Mouse (Mus musculus) heart, postnatal 10 days (tissue): ENCODE results near the gene Trim72. TPM values are rescaled to one million over a fixed set of nuclear protein-coding genes. Genes with fewer than 3 reads are reported as not detected.
A peak's percentile ranks its signal among the peaks of the same experiment; 100 is the strongest.
"Not testable (repeated sequence)": the region's sequence is repeated elsewhere in the genome, so short reads cannot be mapped to it uniquely, and the experiment has no call there.

Experiments used
- DNase-seq, 2 experiments: peaks; one replicate each; pipeline ENCODE4 v3.0.0; 2021
- intact Hi-C: fragments of 180-260 bp; cut with DNase I; formaldehyde crosslinking; loops from one replicate; pipeline ENCODE4 v1.15.1; 2025
- total RNA-seq, 2 experiments: library from RNA; stranded (reverse); gene quantifications; 2 replicates each; pipeline ENCODE4 v1.2.3; 2021

The Trim72 gene
- total RNA-seq, 2 experiments from 2014 or later: 144 to 159 TPM

DNA sequence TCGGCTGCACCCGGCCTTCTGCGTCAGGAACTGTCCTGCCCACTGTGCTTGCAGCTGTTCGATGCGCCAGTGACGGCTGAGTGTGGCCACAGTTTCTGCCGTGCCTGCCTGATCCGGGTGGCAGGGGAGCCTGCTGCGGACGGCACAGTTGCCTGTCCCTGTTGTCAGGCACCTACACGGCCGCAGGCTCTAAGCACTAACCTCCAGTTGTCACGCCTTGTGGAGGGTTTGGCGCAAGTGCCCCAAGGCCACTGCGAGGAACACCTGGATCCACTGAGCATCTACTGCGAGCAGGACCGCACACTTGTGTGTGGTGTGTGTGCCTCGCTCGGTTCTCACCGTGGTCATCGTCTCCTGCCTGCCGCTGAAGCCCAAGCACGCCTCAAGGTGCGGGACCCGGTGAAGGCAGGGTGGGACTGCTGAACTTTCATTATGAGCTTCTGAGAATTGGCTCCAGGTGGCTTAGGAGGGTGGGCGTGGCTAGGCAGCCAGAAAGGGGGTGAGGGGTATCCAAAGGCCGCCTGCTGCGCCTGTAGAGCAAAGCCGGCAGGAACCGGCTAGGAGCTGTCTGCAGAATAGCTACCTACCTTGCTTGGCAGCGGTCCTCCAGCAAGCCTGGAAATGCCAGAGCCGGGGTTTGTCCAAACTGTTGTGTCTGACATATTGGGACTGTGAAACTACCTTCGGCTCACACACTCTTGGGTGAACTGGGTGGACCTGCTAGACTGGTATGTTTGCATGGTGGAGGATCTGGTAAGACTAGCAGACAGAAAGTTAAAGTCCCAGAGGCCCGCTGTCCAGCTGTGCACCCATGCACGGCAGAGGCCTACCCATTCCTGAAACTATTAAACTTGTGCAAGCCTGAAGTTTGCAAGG lies 976 bp downstream of the Trim72 start:
- DNase-seq: peak; percentile 59 to 75
- intact Hi-C loops: no loop called here

DNA sequence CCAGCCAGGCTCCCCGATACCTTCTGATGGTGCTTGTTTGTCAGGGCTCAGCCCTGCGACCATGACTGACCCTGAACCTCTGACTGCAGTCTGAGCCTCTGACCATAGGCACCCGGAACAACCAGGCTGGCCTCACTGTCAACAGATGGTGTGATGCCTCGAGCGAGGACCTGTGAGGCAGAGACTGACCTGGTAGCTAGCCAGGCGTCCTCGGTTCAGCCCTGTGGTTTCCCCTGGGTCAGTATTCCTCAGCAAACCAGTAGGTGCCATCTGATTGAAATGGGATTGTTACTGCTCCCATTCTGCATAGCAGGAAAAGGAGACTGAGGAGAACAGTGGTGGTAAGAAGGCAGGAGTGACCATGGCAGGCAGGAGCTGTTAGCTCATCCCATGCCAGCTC lies 2.4 kb downstream of the Trim72 start:
- no peak for DNase-seq
- intact Hi-C loops: no loop called here

- intact Hi-C loops: no loop called here
These were observed 6.1 kb downstream of the Trim72 start for GRCm38 (mm10) chr7:128009715-128010340.

GRCm38 (mm10) chr7:128012136-128012780 lies 8.5 kb downstream of the Trim72 start:
- intact Hi-C loops: no loop called here
- DNase-seq: no peak

More at GRCm38 (mm10) chr7:128009715-128010340, 6.1 kb downstream of the Trim72 start:
- DNase-seq: no peak

DNA sequence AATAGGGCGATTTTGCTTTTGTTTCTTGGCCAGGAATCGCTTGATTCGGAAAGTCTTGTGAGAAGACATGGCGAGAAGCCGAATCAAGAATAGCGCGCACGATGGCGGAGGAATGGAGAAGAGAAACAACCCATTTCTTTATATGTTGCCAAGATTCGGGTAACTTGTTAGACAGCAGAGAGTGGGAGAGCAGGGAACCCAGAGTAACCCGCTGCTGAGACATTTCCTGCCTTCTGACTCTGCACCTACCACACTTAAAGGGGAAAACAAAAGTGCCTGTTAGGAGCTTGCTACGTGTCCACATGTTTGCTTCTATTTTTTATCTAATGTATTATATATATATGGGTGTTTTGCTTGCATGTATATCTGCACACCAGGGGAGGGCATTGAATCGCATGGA lies 9.4 kb downstream of the Trim72 start:
- DNase-seq: no peak
- intact Hi-C loops: no loop called here

DNA sequence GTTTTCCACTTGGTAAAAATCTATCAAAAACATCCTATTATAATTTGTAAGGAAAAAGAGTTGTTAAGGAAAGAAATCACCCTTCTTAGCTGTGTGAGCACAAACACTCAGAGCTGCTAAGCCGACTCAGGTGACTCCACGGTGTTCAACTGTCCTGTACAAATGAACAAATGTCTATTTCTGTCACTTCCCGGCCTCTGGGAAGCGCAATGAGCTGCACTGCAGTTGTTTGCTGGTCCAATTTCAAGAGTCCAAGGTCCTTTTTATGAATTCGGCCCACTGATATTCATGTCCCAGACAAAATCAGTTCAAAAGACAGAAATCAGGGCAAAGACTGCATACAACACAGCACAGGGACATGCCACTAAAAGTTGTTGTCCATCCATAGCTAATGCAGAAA lies 12.4 kb downstream of the Trim72 start:
- DNase-seq, intact Hi-C loops: not testable (repeated sequence)

GRCm38 (mm10) chr7:128016650-128017049 lies 12.9 kb downstream of the Trim72 start:
- intact Hi-C loops: no loop called here
- no peak for DNase-seq

DNA sequence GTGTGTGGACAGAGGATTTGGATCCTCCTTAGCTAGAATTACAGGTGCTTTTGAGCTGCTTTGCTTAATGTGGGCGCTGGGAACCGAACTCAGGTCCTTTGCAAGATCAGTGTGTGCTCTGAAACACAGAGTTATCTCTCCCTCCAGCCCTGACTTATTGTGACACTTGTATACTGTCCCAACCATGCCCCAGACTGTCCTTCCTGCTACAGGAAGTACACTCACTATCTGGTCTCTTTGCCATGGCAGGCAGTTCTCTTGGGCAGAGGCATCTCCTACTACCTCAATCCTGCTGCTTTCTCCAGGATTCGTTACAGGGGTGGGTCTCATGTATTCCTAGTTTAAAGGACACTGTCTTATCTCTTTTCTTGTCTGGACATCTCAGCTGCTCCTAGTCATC lies 14.5 kb downstream of the Trim72 start:
- intact Hi-C loops: no loop called here
- no peak for DNase-seq

- DNase-seq: no peak
- intact Hi-C loops: no loop called here
These were observed 15.4 kb downstream of the Trim72 start for GRCm38 (mm10) chr7:128019187-128019586.

DNA sequence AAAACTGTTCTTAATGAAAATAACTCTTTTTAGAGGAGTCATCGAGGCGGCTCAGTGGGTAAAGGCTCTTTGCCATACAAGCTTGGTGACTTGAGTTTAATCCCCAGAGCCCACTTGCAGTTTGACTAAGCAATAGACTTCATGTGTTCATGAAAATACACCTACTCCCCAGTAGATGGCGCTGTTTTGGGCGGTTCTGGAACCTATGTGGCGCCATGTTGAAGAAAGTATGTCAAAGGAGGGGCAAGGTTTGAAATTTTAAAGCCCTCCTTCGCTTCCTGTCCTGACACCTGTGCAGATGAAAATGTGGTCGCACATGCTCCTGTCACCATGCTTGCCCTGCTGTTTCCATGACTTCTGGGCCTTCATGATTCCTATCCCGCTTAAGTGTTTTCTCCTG lies 19.2 kb downstream of the Trim72 start:
- no peak for DNase-seq
- intact Hi-C loops: no loop called here

GRCm38 (mm10) chr7:128023565-128023964 lies 19.8 kb downstream of the Trim72 start:
- DNase-seq: no peak
- intact Hi-C loops: no loop called here

DNA sequence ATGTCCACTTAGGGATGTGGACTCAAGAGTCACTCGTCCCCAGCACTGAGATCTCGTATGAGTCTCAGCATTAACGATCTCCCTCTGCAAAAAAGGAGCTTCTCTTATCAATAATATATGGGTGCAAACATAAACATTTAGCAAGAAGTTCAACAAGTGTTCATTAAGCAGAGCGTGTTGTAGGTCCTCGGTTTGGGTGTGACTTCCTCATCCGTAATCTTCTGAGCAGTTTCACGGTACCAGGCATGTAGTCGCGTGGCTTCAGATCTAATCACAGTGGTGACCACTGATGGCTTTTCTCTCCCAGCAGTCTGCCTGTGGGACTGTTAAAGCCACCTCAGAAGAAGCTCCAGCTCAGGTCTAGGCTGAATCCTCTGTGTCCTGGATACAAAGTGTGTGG lies 20.6 kb downstream of the Trim72 start:
- no peak for DNase-seq
- intact Hi-C loops: no loop called here

- no peak for DNase-seq
- intact Hi-C loops: no loop called here
These were observed 21.2 kb downstream of the Trim72 start for GRCm38 (mm10) chr7:128024932-128025331.

GRCm38 (mm10) chr7:128025381-128025780 lies 21.6 kb downstream of the Trim72 start:
- intact Hi-C loops: no loop called here
- no peak for DNase-seq

DNA sequence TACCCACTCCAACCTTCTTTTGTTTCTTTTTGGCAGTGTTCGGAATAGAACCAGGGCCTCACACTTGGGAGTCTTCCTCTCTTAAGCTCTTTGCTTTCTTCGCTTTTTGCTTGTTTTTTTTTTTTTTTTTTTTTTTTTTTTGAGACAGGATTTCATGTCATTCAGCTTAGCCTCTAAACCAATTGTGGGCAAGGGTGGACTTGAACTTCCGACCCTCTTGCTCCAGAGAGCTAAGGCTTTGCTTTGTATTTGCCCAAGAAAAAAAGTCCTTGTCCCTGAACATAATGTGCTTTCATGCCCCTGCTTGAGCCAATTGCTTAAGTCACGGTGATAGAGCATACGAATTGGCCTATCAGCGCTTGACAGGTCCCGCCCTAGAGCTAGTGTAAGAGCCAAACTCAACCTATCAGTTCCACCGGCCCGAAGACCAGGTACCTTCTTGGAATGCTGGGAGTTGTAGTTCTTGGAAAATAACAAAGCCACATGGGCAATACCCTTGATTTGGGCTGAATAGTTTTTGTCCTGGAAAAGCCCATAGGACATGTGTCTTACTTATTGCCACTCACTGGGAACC lies 27.7 kb downstream of the Trim72 start:
- DNase-seq: no peak
- intact Hi-C loops: no loop called here

GRCm38 (mm10) chr7:128032290-128032988 lies 28.7 kb downstream of the Trim72 start:
- no peak for DNase-seq
- intact Hi-C loops: no loop called here

DNA sequence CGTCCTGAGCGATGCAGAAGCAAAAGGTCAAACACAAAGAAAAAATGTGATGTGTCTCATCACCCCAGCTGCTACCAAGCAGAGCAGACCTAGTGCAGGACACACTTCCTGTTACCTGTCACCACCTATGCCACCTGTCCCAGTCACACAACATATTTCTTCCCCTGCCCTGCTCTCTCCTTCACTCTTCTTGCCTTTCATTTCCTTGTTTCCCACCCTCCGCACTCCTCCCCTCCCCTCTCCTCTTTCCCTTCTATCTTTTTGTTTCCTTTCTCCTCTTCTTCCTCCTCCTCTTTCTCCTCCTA lies 29.2 kb downstream of the Trim72 start:
- no peak for DNase-seq
- intact Hi-C loops: no loop called here

- intact Hi-C loops: no loop called here
- no peak for DNase-seq
These were observed 29.9 kb downstream of the Trim72 start for GRCm38 (mm10) chr7:128033616-128034015.

DNA sequence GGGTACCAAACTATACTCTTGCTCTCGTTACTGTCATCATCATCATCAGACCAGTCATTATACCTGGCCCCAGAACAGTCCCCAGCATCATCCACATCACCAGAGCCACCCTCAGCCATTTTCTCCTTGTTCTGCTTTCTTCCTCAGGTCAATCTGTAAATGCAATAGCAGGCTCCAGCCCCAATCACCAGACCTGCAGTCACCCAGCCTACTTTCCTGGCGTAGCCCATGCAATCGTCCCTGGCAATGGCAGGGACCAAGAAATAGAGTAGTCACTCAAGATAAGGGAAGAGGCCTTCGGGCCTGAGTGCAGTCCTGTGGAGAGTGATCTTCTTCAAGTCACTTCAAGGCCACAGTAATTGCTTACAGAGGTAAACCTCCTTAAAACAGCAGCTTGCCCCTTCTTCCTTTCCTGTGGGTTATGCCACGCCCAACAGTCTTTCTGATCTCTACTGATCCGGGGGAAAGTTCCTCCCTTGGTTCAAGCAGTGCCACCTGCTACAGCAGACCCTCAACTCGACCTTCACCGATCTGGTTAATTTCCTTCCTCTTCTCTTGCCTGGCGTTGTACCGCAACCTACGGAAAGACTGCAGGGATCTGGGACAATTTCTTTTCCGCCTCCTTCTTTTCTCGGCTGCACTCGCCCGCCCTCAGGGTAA lies 38.5 kb downstream of the Trim72 start:
- intact Hi-C loops, DNase-seq: not testable (repeated sequence)

GRCm38 (mm10) chr7:128044142-128044785 lies 40.5 kb downstream of the Trim72 start:
- intact Hi-C loops: no loop called here
- peak in 1 of 2 experiments; percentile 19 for DNase-seq
